Mouse (Mus musculus): ENCODE measurements at regions not wholly inside any gene's neighbourhood (a gene's known extent, or its start where the extent isn't known, plus 50 kb on each side); places are given as distances from the start of the nearest gene placed in this dataset.

- no peak for ATAC-seq (ENCODE audit: insufficient number of reproducible peaks, low FRiP score, low TSS enrichment)
These were observed 242.1 kb upstream of the Jun start for GRCm38 (mm10) chr4:95294110-95294509.

- no peak for ATAC-seq (ENCODE audit: insufficient number of reproducible peaks, low FRiP score, low TSS enrichment)
These were observed 249.9 kb upstream of the Jun start for GRCm38 (mm10) chr4:95301907-95302306.

- ATAC-seq (ENCODE audit: insufficient number of reproducible peaks, low FRiP score, low TSS enrichment) = no peak
These were observed 251.3 kb upstream of the Jun start for GRCm38 (mm10) chr4:95303337-95303736.

GRCm38 (mm10) chr4:95304006-95304405, 252.0 kb upstream of the Jun start:
- no peak for ATAC-seq (ENCODE audit: insufficient number of reproducible peaks, low FRiP score, low TSS enrichment)

- no peak for ATAC-seq (ENCODE audit: insufficient number of reproducible peaks, low FRiP score, low TSS enrichment)
These were observed 250.2 kb upstream of the Fggy start for GRCm38 (mm10) chr4:95307134-95307533.

GRCm38 (mm10) chr4:95308469-95308895, 248.8 kb upstream of the Fggy start:
- ATAC-seq (ENCODE audit: insufficient number of reproducible peaks, low FRiP score, low TSS enrichment) = no peak

GRCm38 (mm10) chr4:95310410-95310809, 246.9 kb upstream of the Fggy start:
- no peak for ATAC-seq (ENCODE audit: insufficient number of reproducible peaks, low FRiP score, low TSS enrichment)

- ATAC-seq (ENCODE audit: insufficient number of reproducible peaks, low FRiP score, low TSS enrichment) = no peak
These were observed 239.5 kb upstream of the Fggy start for GRCm38 (mm10) chr4:95317821-95318290.

GRCm38 (mm10) chr4:95318561-95318960, 238.7 kb upstream of the Fggy start:
- ATAC-seq (ENCODE audit: insufficient number of reproducible peaks, low FRiP score, low TSS enrichment) = no peak

GRCm38 (mm10) chr4:95319036-95319435, 238.3 kb upstream of the Fggy start:
- no peak for ATAC-seq (ENCODE audit: insufficient number of reproducible peaks, low FRiP score, low TSS enrichment)

GRCm38 (mm10) chr4:95325861-95326260, 231.4 kb upstream of the Fggy start:
- ATAC-seq (ENCODE audit: insufficient number of reproducible peaks, low FRiP score, low TSS enrichment) = no peak

GRCm38 (mm10) chr4:95339822-95340221, 217.5 kb upstream of the Fggy start:
- ATAC-seq (ENCODE audit: insufficient number of reproducible peaks, low FRiP score, low TSS enrichment) = no peak

GRCm38 (mm10) chr4:95340926-95341325, 216.4 kb upstream of the Fggy start:
- no peak for ATAC-seq (ENCODE audit: insufficient number of reproducible peaks, low FRiP score, low TSS enrichment)

GRCm38 (mm10) chr4:95346722-95347197, 210.5 kb upstream of the Fggy start:
- ATAC-seq (ENCODE audit: insufficient number of reproducible peaks, low FRiP score, low TSS enrichment) = no peak

- no peak for ATAC-seq (ENCODE audit: insufficient number of reproducible peaks, low FRiP score, low TSS enrichment)
These were observed 209.9 kb upstream of the Fggy start for GRCm38 (mm10) chr4:95347436-95347835.

- no peak for ATAC-seq (ENCODE audit: insufficient number of reproducible peaks, low FRiP score, low TSS enrichment)
These were observed 208.7 kb upstream of the Fggy start for GRCm38 (mm10) chr4:95348405-95349123.

GRCm38 (mm10) chr4:95353894-95354319, 203.4 kb upstream of the Fggy start:
- no peak for ATAC-seq (ENCODE audit: insufficient number of reproducible peaks, low FRiP score, low TSS enrichment)

GRCm38 (mm10) chr4:95358674-95359073, 198.6 kb upstream of the Fggy start:
- no peak for ATAC-seq (ENCODE audit: insufficient number of reproducible peaks, low FRiP score, low TSS enrichment)

- no peak for ATAC-seq (ENCODE audit: insufficient number of reproducible peaks, low FRiP score, low TSS enrichment)
These were observed 196.9 kb upstream of the Fggy start for GRCm38 (mm10) chr4:95360336-95360967.

- ATAC-seq (ENCODE audit: insufficient number of reproducible peaks, low FRiP score, low TSS enrichment) = no peak
These were observed 192.8 kb upstream of the Fggy start for GRCm38 (mm10) chr4:95364376-95365082.

- ATAC-seq (ENCODE audit: insufficient number of reproducible peaks, low FRiP score, low TSS enrichment) = no peak
These were observed 180.9 kb upstream of the Fggy start for GRCm38 (mm10) chr4:95376386-95376785.
